Mouse (Mus musculus) myocyte (in vitro differentiated cells): ENCODE results near the gene Mia. TPM values are rescaled to one million over a fixed set of nuclear protein-coding genes. Genes with fewer than 3 reads are reported as not detected.
A peak's percentile ranks its signal among the peaks of the same experiment; 100 is the strongest.

Source experiments
- H3K27me3 ChIP-seq: one replicate; pipeline ENCODE4 v1.6.1; 2011; ENCODE audit not compliant: control insufficient read depth, insufficient read depth, insufficient read length
- H3K36me3 ChIP-seq: one replicate; pipeline ENCODE4 v1.6.1; 2011; ENCODE audit not compliant: control insufficient read depth, insufficient read depth
- H3K4me2 ChIP-seq: one replicate; pipeline ENCODE4 v1.6.1; 2011; ENCODE audit warnings: low read depth, control low read depth
- H3K4me3 ChIP-seq: one replicate; pipeline ENCODE4 v1.5.1; 2011; ENCODE audit warnings: mild to moderate bottlenecking, control low read depth, moderate library complexity
- H3K79me2 ChIP-seq: one replicate; pipeline ENCODE4 v1.6.1; 2011; ENCODE audit not compliant: control insufficient read depth, insufficient read depth
- H3ac ChIP-seq: one replicate; pipeline ENCODE4 v1.6.1; 2011; ENCODE audit not compliant: control insufficient read depth, insufficient read length
- CEBPB ChIP-seq: IDR thresholded peaks from 2 replicates; pipeline ENCODE4 v1.6.1; 2011; ENCODE audit warnings: mild to moderate bottlenecking, moderate library complexity; ENCODE audit not compliant: poor library complexity, insufficient read depth, severe bottlenecking
- E2F4 ChIP-seq: IDR thresholded peaks from one replicate; pipeline ENCODE4 v1.6.1; 2011; ENCODE audit warnings: mild to moderate bottlenecking, control low read depth, moderate library complexity; ENCODE audit not compliant: insufficient read depth
- MAX ChIP-seq: IDR thresholded peaks from one replicate; pipeline ENCODE4 v1.6.1; 2011; ENCODE audit warnings: low read depth, mild to moderate bottlenecking, control low read depth
- MYOD1 ChIP-seq, 3 experiments: IDR thresholded peaks; one replicate each; pipeline ENCODE4 v1.6.1; 2011; ENCODE audit warnings: control low read depth in 2 of 3, low read depth in 2 of 3, mild to moderate bottlenecking in 2 of 3, moderate library complexity in 1 of 3; ENCODE audit not compliant: insufficient read length in 2 of 3, control insufficient read depth in 1 of 3
- MYOG ChIP-seq, 3 experiments: IDR thresholded peaks; one replicate each; pipeline ENCODE4 v1.6.1; 2011; ENCODE audit warnings: control low read depth in 2 of 3, low read depth in 2 of 3, mild to moderate bottlenecking in 2 of 3; ENCODE audit not compliant: insufficient read length in 2 of 3, control insufficient read depth in 1 of 3, insufficient read depth in 1 of 3
- POLR2A ChIP-seq: IDR thresholded peaks from one replicate; pipeline ENCODE4 v1.6.1; 2011; ENCODE audit warnings: low read depth, mild to moderate bottlenecking, control low read depth, moderate library complexity; ENCODE audit not compliant: insufficient read length
- POLR2AphosphoS2 ChIP-seq: IDR thresholded peaks from one replicate; pipeline ENCODE4 v1.6.1; 2011; ENCODE audit warnings: low read depth, control low read depth; ENCODE audit not compliant: insufficient read length
- REST ChIP-seq: IDR thresholded peaks from one replicate; pipeline ENCODE4 v1.6.1; 2011; ENCODE audit warnings: mild to moderate bottlenecking, control low read depth, moderate library complexity; ENCODE audit not compliant: insufficient read depth, insufficient read length
- SRF ChIP-seq: IDR thresholded peaks from one replicate; pipeline ENCODE4 v1.6.1; 2011; ENCODE audit warnings: low read depth; ENCODE audit not compliant: control insufficient read depth, insufficient read length
- TCF12 ChIP-seq: IDR thresholded peaks from one replicate; pipeline ENCODE4 v1.6.1; 2011; ENCODE audit warnings: mild to moderate bottlenecking, control low read depth; ENCODE audit not compliant: poor library complexity, insufficient read depth, severe bottlenecking
- TCF3 ChIP-seq: IDR thresholded peaks from one replicate; pipeline ENCODE4 v1.6.1; 2011; ENCODE audit warnings: low read depth, control low read depth; ENCODE audit not compliant: insufficient read length
- USF1 ChIP-seq: IDR thresholded peaks from one replicate; pipeline ENCODE4 v1.6.1; 2011; ENCODE audit warnings: low read depth, mild to moderate bottlenecking, control low read depth, moderate library complexity
- polyA plus RNA-seq: library from polyadenylated mRNA; unstranded; fragments of >200 nt; fragmentation: generic; extraction: Trizol; gene quantifications from one replicate; pipeline ENCODE4 v1.2.1, GENCODE M21; 2012; ENCODE audit warnings: missing spikeins

The Mia gene
- polyA plus RNA-seq, 1 experiment: 0.13 TPM

- Histone ChIP-seq H3K4me2 (no peak overlapping the region), H3ac (no peak overlapping the region), H3K27me3 (no peaks in the 10 kb centered on the region), H3K79me2 (peaks cover 2% of the 10 kb centered on the region), H3K4me3 (no peak overlapping the region), H3K36me3 (peaks cover 5% of the 10 kb centered on the region)
- TF ChIP-seq POLR2AphosphoS2: no peak
- TF ChIP-seq E2F4: no peak
- TF ChIP-seq TCF12: no peak
- TF ChIP-seq CEBPB: no peak
- TF ChIP-seq MAX: no peak
- no peak for TF ChIP-seq TCF3
- no peak for TF ChIP-seq MYOG (IDR thresholded peaks at IDR 0.05; ENCODE audit: control insufficient read depth in 1 of 3, insufficient read depth in 1 of 3, insufficient read length in 2 of 3, low read depth in 2 of 3)
- TF ChIP-seq USF1: no peak
- no peak for TF ChIP-seq MYOD1 (IDR thresholded peaks at IDR 0.05; ENCODE audit: control insufficient read depth in 1 of 3, insufficient read length in 2 of 3, low read depth in 2 of 3)
- no peak for TF ChIP-seq SRF
- TF ChIP-seq REST: no peak
- no peak for TF ChIP-seq POLR2A
These were observed 10.0 kb downstream of the Mia start for GRCm38 (mm10) chr7:27170981-27171380.

- Histone ChIP-seq H3ac (no peak overlapping the region), H3K79me2 (peaks cover 12% of the 10 kb centered on the region), H3K27me3 (no peaks in the 10 kb centered on the region), H3K36me3 (no peaks in the 10 kb centered on the region), H3K4me2 (no peak overlapping the region), H3K4me3 (no peak overlapping the region)
- no peak for TF ChIP-seq TCF3
- no peak for TF ChIP-seq POLR2A
- no peak for TF ChIP-seq E2F4
- no peak for TF ChIP-seq MYOD1 (IDR thresholded peaks at IDR 0.05; ENCODE audit: control insufficient read depth in 1 of 3, insufficient read length in 2 of 3, low read depth in 2 of 3)
- no peak for TF ChIP-seq CEBPB
- no peak for TF ChIP-seq MYOG (IDR thresholded peaks at IDR 0.05; ENCODE audit: control insufficient read depth in 1 of 3, insufficient read depth in 1 of 3, insufficient read length in 2 of 3, low read depth in 2 of 3)
- no peak for TF ChIP-seq POLR2AphosphoS2
- TF ChIP-seq REST: no peak
- TF ChIP-seq USF1: no peak
- no peak for TF ChIP-seq TCF12
- no peak for TF ChIP-seq SRF
- TF ChIP-seq MAX: no peak
These were observed 12.6 kb downstream of the Mia start for GRCm38 (mm10) chr7:27168371-27168770.

DNA sequence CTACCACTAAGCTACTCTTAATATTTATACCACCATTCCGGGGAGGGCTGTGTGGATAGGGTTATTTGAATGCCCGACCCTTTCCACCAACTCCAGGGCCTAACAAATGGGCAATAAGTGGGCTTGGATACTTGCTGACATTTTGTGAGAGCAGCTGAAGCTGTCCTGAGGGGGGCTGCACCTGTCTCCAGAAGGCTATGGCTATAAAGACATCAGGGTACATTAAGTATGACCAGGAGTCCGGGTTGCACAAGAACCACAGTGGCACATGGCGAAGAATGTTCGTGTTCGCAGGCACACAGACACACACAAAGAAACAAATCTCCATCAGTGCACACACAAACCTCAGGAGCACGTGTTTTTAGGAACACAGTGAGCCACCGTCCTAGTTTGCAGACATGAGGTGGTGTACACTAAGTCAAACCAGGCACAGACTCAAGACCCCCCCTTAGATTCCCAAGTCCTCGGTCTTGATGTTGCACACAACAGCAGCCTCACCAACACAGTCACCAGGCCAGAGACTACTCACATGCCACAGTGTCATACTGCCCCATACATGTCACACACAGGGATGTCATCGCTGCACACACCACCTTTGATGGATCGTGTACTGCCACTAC, 13.4 kb downstream of the Mia start:
- no peak overlapping the region for H3ac ChIP-seq
- no peaks in the 10 kb centered on the region for H3K36me3 ChIP-seq
- H3K79me2 ChIP-seq: peaks cover 12% of the 10 kb centered on the region
- peak overlapping the region; percentile 99 for H3K4me2 ChIP-seq
- H3K4me3 ChIP-seq: peak overlapping the region; percentile 74
- TF ChIP-seq MAX (no peak), MYOG (IDR thresholded peaks at IDR 0.05; ENCODE audit: control insufficient read depth in 1 of 3, insufficient read depth in 1 of 3, insufficient read length in 2 of 3, low read depth in 2 of 3) (no peak), POLR2AphosphoS2 (no peak), REST (no peak), TCF3 (no peak), USF1 (no peak), TCF12 (no peak), SRF (no peak), POLR2A (no peak), E2F4 (no peak), CEBPB (no peak), MYOD1 (IDR thresholded peaks at IDR 0.05; ENCODE audit: control insufficient read depth in 1 of 3, insufficient read length in 2 of 3, low read depth in 2 of 3) (no peak)
- H3K27me3 ChIP-seq: no peaks in the 10 kb centered on the region

- Histone ChIP-seq H3K4me2 (peak within 1 kb of the TSS; percentile 99), H3K4me3 (peak within 1 kb of the TSS; percentile 74), H3ac (peak within 1 kb of the TSS; percentile 46), H3K36me3 (no peaks in the 10 kb centered on the region), H3K27me3 (no peaks in the 10 kb centered on the region), H3K79me2 (peaks cover 12% of the 10 kb centered on the region)
- TF ChIP-seq MAX: no peak
- peak; percentile 80 for TF ChIP-seq USF1
- TF ChIP-seq POLR2AphosphoS2: peak; percentile 91
- peak; percentile 72 for TF ChIP-seq POLR2A
These were observed 14.1 kb downstream of the Mia start, which contains the start of gene Egln2 for GRCm38 (mm10) chr7:27166614-27167474. Gene Egln2, minus strand, starts transcription at chr7:27166802.
